Mouse (Mus musculus) hindbrain, embryonic 16.5 days (tissue): ENCODE results near the gene Tlr11. TPM values are rescaled to one million over a fixed set of nuclear protein-coding genes. Genes with fewer than 3 reads are reported as not detected.

Experiments used
- ATAC-seq: fragments of 200-750 bp; cut with Nextera tagmentation; 2 replicates; pipeline ENCODE4 v1.8.0; 2017; ENCODE audit warnings: moderate TSS enrichment, moderate library complexity
- H3K27ac ChIP-seq: fragments of 300-500 bp; sonication (generic); 2 replicates; pipeline ENCODE4 v1.5.1; 2014; ENCODE audit warnings: low read depth, mild to moderate bottlenecking, control low read depth, low read length, moderate library complexity
- H3K27me3 ChIP-seq: fragments of 300-500 bp; sonication (generic); replicated peaks from 2 replicates; pipeline ENCODE4 v1.6.1; 2014; ENCODE audit warnings: low read length; ENCODE audit not compliant: control insufficient read depth, insufficient read depth
- H3K36me3 ChIP-seq: fragments of 300-500 bp; sonication (generic); 2 replicates; pipeline ENCODE4 v1.6.1; 2014; ENCODE audit warnings: mild to moderate bottlenecking, low read length, moderate library complexity, mixed read lengths; ENCODE audit not compliant: control insufficient read depth, insufficient read depth
- H3K4me1 ChIP-seq: fragments of 300-500 bp; sonication (generic); 2 replicates; pipeline ENCODE4 v1.6.1; 2014; ENCODE audit warnings: low read depth, low read length; ENCODE audit not compliant: control insufficient read depth, insufficient read depth
- H3K4me2 ChIP-seq: fragments of 300-500 bp; sonication (generic); 2 replicates; pipeline ENCODE4 v1.6.1; 2014; ENCODE audit warnings: mild to moderate bottlenecking, low read length, control low read depth, moderate library complexity
- H3K4me3 ChIP-seq: fragments of 300-500 bp; sonication (generic); 2 replicates; pipeline ENCODE4 v1.5.1; 2014; ENCODE audit warnings: mild to moderate bottlenecking, low read length, control low read depth, moderate library complexity
- H3K9ac ChIP-seq: fragments of 300-500 bp; sonication (generic); 2 replicates; pipeline ENCODE4 v1.6.1; 2014; ENCODE audit warnings: low read depth, mild to moderate bottlenecking, control low read depth, low read length, moderate library complexity
- H3K9me3 ChIP-seq: fragments of 300-500 bp; sonication (generic); 2 replicates; pipeline ENCODE4 v1.6.1; 2014; ENCODE audit warnings: mild to moderate bottlenecking, low read length, moderate library complexity; ENCODE audit not compliant: control insufficient read depth
- WGBS: fragments of 180-500 bp; shearing (Covaris S2); extraction: QIAGEN DNeasy Blood & Tissue Kit; methylation state at CpG from one replicate; pipeline ENCODE4 v1.1.7; 2014; 5-methylcytosine and 5-hydroxymethylcytosine counted together
- polyA plus RNA-seq: library from polyadenylated mRNA; unstranded; fragments of >200 nt; fragmentation: Nextera tagmentation; extraction: Ambion mirVana; gene quantifications from 2 replicates; pipeline ENCODE4 v1.2.1, GENCODE M21; 2015

The Tlr11 gene
- polyA plus RNA-seq: not detected in 2 replicates

DNA sequence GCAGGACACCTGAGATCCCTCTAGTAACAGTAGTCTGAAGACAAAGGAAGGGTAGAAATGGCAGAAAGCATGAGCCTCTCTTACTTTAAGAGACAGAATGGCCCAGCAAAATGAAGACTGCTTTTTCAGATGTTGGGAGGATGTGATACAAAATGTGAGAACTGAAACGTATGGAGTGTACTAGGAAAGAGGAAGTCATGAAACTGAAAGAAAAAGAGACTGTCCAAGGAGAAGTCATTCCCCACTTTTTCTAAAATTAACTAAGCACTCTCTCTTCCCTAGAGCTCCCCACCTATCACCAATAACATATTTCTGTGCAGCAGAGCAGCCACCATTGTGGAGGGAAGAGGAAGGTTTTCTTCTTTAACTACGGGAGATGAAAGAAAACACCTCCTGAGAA is at the start of gene Tlr11:
Tlr11 (plus strand) TSS at position 322 of the 400 bp plus-strand sequence.
- ATAC-seq: no peak
- H3K27me3 ChIP-seq: no peaks in the 10 kb centered on the region
- no peak within 1 kb of the TSS for H3K9ac ChIP-seq
- no peaks in the 10 kb centered on the region for H3K36me3 ChIP-seq
- H3K9me3 ChIP-seq: no peaks in the 10 kb centered on the region
- H3K4me2 ChIP-seq: no peak within 1 kb of the TSS
- no peak within 1 kb of the TSS for H3K4me3 ChIP-seq
- WGBS: 96% methylated on average over 2 of the region's 2 CpGs
- no peaks in the 10 kb centered on the region for H3K4me1 ChIP-seq
- no peak within 1 kb of the TSS for H3K27ac ChIP-seq

DNA sequence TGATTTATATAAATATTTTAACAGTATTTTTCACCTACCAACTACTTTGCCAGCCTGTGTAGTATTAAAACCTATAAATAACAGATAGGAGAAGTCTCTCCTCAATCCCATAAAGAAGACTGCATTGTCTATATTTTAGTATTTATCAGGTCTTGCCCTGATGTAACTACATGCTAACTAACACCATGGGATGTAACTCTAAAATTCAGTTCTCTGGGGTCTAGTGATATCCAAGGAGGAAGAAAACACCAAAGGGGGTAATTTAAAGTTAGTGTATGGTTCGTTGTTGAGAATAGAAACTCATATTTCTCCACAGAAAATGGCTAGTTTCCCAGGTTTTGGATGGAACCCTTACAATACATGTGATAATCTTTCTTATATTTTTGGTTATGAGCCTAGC is 31.1 kb upstream of the Tlr11 start, which contains the start of gene Olfr734:
Olfr734 (minus strand) TSS at position 101 of the 400 bp plus-strand sequence.
- no peak for ATAC-seq
- H3K9me3 ChIP-seq: no peaks in the 10 kb centered on the region
- WGBS: 80% methylated on average over 1 of the region's 1 CpGs
- no peak within 1 kb of the TSS for H3K27ac ChIP-seq
- H3K4me2 ChIP-seq: no peak within 1 kb of the TSS
- H3K36me3 ChIP-seq: no peaks in the 10 kb centered on the region
- no peaks in the 10 kb centered on the region for H3K4me1 ChIP-seq
- H3K4me3 ChIP-seq: no peak within 1 kb of the TSS
- no peaks in the 10 kb centered on the region for H3K27me3 ChIP-seq
- no peak within 1 kb of the TSS for H3K9ac ChIP-seq

DNA sequence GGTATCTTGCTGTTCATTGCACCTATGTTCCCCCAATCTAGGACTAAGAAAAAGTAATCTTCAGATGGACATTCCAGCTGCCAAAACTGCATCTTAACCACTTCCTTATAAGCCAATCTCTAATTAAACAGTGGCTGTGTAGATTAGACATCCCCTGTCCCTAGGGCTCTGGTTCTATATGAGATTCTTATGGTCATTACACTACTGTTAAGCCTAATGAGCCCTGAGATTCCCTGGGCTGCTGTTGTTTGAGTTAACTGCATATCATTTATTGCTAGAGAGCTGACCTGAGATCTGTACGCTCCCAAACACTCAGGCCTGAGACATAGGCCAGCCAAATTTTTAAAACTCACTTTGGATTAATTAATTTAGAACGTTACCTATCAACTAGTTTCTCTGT is 8.9 kb upstream of the Tlr11 start, which contains the start of gene Olfr735:
Olfr735 (minus strand) TSS at position 77 of the 400 bp plus-strand sequence.
- WGBS: 86% methylated on average over 2 of the region's 2 CpGs
- peak; percentile 58 for ATAC-seq
- no peak within 1 kb of the TSS for H3K4me3 ChIP-seq

DNA sequence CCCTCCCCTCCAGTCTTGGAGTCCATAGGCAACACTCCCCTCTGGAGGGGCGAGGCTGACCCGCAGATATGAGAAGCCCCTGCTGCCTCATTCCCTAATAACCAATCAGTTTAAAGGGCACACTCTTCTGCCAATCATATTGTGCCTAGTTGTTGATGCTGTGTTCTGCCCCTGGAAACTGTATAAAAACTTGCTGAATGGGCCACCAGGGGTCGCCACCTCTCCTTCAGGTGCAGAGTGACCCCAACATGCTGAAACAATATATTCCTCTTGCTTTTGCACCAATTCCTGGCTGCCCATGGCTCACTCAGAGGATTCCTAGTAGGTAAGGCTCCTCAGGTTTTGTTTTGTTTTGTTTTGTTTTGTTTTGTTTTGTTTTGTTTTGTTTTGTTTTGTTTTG is 5.3 kb upstream of the Tlr11 start:
- Histone ChIP-seq H3K36me3 (no peaks in the 10 kb centered on the region), H3K4me1 (no peaks in the 10 kb centered on the region), H3K27ac (no peak overlapping the region), H3K27me3 (no peaks in the 10 kb centered on the region), H3K9me3 (no peaks in the 10 kb centered on the region), H3K4me3 (no peak overlapping the region), H3K4me2 (no peak overlapping the region), H3K9ac (no peak overlapping the region)
- 28% methylated on average over 3 of the region's 3 CpGs for WGBS
- no peak for ATAC-seq

More for the DNA sequence above, 8.9 kb upstream of the Tlr11 start, which contains the start of gene Olfr735:
- H3K36me3 ChIP-seq: no peaks in the 10 kb centered on the region
- H3K27me3 ChIP-seq: no peaks in the 10 kb centered on the region
- H3K9me3 ChIP-seq: no peaks in the 10 kb centered on the region
- H3K9ac ChIP-seq: no peak within 1 kb of the TSS
- H3K4me1 ChIP-seq: no peaks in the 10 kb centered on the region
- no peak within 1 kb of the TSS for H3K27ac ChIP-seq
- H3K4me2 ChIP-seq: no peak within 1 kb of the TSS

DNA sequence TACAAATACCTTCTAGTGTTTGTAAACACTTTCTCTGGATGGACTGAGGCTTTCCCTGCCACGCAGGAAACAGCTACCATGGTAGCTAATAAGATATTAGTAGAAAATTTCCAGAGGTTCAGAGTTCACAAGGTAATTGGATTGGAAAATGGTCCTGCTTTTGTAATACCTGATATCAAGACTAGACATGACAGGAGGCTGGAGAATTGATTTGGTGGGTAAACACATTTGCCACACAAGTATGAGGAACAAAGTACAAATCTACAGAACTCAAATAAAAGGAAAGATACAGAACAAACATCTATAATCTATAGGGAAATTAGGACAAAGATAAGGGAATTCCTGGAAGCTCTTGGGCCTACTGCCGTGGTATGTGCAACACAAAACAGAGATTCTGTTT is 989 bp upstream of the Tlr11 start:
- H3K9me3 ChIP-seq: no peaks in the 10 kb centered on the region
- no peaks in the 10 kb centered on the region for H3K36me3 ChIP-seq
- H3K4me3 ChIP-seq: no peak overlapping the region
- H3K9ac ChIP-seq: no peak overlapping the region
- no peak for ATAC-seq
- H3K27me3 ChIP-seq: no peaks in the 10 kb centered on the region
- WGBS: 86% methylated on average over 2 of the region's 2 CpGs
- H3K4me1 ChIP-seq: no peaks in the 10 kb centered on the region
- no peak overlapping the region for H3K27ac ChIP-seq
- H3K4me2 ChIP-seq: no peak overlapping the region

DNA sequence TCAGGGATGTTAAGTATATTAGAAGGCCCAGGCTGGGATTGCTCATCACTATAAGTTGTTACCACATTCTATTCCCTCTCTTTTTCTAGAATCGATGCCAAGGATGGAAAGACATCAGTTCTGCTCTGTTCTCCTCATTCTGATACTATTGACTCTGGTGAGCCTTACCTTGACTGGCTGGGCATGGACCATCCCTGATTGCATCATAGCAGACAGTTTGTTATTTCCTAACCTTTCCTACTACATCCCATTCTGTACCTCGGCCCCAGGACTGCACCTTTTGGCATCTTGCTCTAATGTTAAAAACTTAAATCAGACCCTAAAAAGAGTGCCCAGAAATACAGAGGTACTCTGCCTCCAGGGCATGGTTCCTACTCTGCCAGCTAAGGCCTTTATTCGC is 2.8 kb downstream of the Tlr11 start:
- H3K27ac ChIP-seq: no peak overlapping the region
- no peaks in the 10 kb centered on the region for H3K36me3 ChIP-seq
- no peaks in the 10 kb centered on the region for H3K4me1 ChIP-seq
- no peak overlapping the region for H3K9ac ChIP-seq
- ATAC-seq: no peak
- 90% methylated on average over 3 of the region's 3 CpGs for WGBS
- no peaks in the 10 kb centered on the region for H3K27me3 ChIP-seq
- H3K4me3 ChIP-seq: no peak overlapping the region
- no peaks in the 10 kb centered on the region for H3K9me3 ChIP-seq
- H3K4me2 ChIP-seq: no peak overlapping the region

DNA sequence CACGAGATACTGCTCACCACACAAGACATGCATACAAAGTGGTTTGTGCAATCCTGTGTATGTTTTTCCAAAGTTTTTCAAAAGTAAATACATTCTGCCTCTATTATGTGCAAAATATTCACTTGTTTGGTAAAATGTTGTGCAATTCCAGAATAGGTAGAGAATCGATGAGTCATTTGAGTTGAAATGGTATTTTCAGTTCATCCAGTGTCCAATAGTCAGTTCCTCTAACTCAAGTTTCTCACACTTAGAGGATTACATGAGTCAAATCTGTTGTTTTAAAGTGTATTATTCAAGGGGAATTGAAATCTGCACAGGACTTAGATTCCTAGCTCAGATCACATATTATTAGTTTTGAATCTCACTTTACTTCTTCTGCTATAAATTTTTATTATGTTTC is 5.8 kb downstream of the Tlr11 start:
- no peaks in the 10 kb centered on the region for H3K4me1 ChIP-seq
- no peaks in the 10 kb centered on the region for H3K27me3 ChIP-seq
- no peaks in the 10 kb centered on the region for H3K36me3 ChIP-seq
- WGBS: 88% methylated on average over 2 of the region's 2 CpGs
- no peak overlapping the region for H3K4me3 ChIP-seq
- no peak for ATAC-seq
- no peak overlapping the region for H3K27ac ChIP-seq
- H3K9ac ChIP-seq: no peak overlapping the region
- H3K4me2 ChIP-seq: no peak overlapping the region
- H3K9me3 ChIP-seq: no peaks in the 10 kb centered on the region

DNA sequence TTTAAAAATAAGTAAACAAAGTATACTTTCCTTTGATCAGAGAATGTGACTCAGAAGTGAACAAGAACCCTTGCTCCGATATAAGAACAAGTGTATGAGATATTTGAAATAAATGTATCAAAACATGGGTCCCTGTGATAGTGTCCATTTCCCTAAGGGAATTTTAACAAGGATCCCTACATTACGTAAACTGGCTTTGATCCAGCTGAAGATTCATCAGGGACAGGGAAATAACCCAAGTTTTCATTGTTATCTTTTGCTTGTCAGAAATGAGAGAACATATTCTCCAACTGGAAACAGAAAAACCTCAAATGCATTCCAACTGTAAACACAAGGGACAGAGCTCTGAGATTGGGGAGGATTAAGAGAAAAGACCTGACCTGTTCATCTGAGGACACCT is 23.1 kb downstream of the Tlr11 start, which contains the start of gene Olfr736:
Olfr736 (plus strand) TSS at position 301 of the 400 bp plus-strand sequence.
- Histone ChIP-seq H3K4me3 (no peak within 1 kb of the TSS), H3K27me3 (no peaks in the 10 kb centered on the region), H3K36me3 (no peaks in the 10 kb centered on the region), H3K9me3 (no peaks in the 10 kb centered on the region), H3K27ac (no peak within 1 kb of the TSS), H3K4me2 (no peak within 1 kb of the TSS), H3K4me1 (no peaks in the 10 kb centered on the region), H3K9ac (no peak within 1 kb of the TSS)
- ATAC-seq: no peak
- 90% methylated on average over 2 of the region's 2 CpGs for WGBS

DNA sequence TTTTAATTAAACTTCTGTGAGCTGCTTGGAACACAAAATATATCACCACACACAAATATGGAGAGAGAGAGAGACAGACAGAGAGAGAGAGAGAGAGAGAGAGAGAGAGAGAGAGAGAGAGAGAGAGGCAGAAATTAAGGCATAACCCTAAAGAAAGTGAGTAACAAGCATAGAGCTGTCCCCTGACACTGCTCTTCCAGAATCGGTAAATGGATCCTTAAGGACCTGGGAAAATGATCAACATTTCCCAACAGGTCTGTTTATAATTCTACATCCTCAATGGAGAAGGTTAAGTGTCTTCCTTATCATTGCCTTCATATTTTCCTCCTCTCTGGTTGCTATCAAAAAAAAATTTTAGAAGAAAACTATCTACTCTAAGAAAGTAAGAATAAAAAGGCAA is 49.6 kb downstream of the Tlr11 start, which contains the start of gene Olfr738:
Olfr738 (plus strand) TSS at position 301 of the 400 bp plus-strand sequence.
- Histone ChIP-seq H3K9ac (no peak within 1 kb of the TSS), H3K9me3 (no peaks in the 10 kb centered on the region), H3K4me2 (no peak within 1 kb of the TSS), H3K27ac (no peak within 1 kb of the TSS), H3K27me3 (no peaks in the 10 kb centered on the region), H3K4me3 (no peak within 1 kb of the TSS), H3K4me1 (no peaks in the 10 kb centered on the region), H3K36me3 (no peaks in the 10 kb centered on the region)
- 88% methylated on average over 1 of the region's 1 CpGs for WGBS
- no peak for ATAC-seq
